Mouse (Mus musculus): Measurements from ENCODE around the gene Gmeb1. TPM values are rescaled to one million over a fixed set of nuclear protein-coding genes. Genes with fewer than 3 reads are reported as not detected.
A peak's percentile ranks its signal among the peaks of the same experiment; 100 is the strongest.
"Not testable (repeated sequence)": the region's sequence is repeated elsewhere in the genome, so short reads cannot be mapped to it uniquely, and the experiment has no call there.

The Gmeb1 gene
- polyA plus RNA-seq, 1 experiment from 2014 or later = 47.1 TPM

GRCm38 (mm10) chr4:132301486-132301885 lies 40.1 kb upstream of the Gmeb1 start:
- Histone ChIP-seq H3K36me3 (no peaks in the 10 kb centered on the region), H3K27me3 (no peaks in the 10 kb centered on the region), H3K4me3 (replicated peaks) (no peak overlapping the region), H3K9ac (replicated peaks) (no peak overlapping the region), H3K27ac (no peak overlapping the region), H3K9me3 (no peaks in the 10 kb centered on the region), H3K4me2 (no peak overlapping the region), H3K4me1 (replicated peaks) (peaks cover 8% of the 10 kb centered on the region)
- no peak for ATAC-seq (ENCODE audit: insufficient number of reproducible peaks, insufficient read depth, low FRiP score, low TSS enrichment, low read depth)
- WGBS = 82% methylated on average over 6 of the region's 6 CpGs

GRCm38 (mm10) chr4:132299849-132300248 lies 38.4 kb upstream of the Gmeb1 start:
- H3K27me3 ChIP-seq = no peaks in the 10 kb centered on the region
- no peak overlapping the region for H3K4me3 ChIP-seq (replicated peaks)
- H3K36me3 ChIP-seq = no peaks in the 10 kb centered on the region
- WGBS = 92% methylated on average over 1 of the region's 1 CpGs
- no peak for ATAC-seq (ENCODE audit: insufficient number of reproducible peaks, insufficient read depth, low FRiP score, low TSS enrichment, low read depth)
- H3K27ac ChIP-seq = no peak overlapping the region
- no peak overlapping the region for H3K9ac ChIP-seq (replicated peaks)
- H3K4me2 ChIP-seq = no peak overlapping the region
- no peaks in the 10 kb centered on the region for H3K9me3 ChIP-seq
- peaks cover 8% of the 10 kb centered on the region for H3K4me1 ChIP-seq (replicated peaks)

DNA sequence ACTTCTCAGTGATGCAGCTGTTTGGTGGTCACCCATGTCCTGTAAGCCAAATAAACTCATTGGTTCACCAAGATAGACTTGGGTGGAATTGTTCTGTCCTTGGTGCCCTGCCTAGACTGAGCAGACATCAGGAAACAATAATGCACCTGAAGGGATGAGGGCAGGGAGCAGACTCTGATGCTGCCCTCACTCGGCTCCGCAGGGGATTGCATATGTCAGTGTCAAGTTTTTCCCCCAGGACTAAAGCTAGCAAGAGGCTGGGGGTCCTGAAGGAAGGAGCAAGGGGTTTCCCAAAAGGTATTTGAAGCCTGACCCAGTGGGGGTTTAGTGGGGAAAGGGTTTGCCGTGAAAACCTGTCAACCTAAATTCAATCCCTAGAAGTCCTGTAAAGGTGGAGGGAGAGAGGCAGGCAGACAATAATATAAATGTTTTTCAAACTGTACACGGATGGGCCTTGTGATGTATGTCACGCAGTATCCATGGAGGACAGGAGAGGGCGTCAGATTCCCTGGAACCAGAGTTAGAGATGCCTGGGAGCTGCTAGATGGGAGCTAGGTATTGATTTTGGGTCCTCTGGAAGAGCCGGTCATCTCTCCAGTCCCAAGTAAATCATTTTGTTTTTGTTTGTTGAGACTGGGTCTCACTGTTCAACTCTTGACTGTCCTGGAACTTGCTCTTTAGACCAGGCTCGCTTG lies 34.4 kb upstream of the Gmeb1 start:
- Histone ChIP-seq H3K27ac (no peak overlapping the region), H3K36me3 (peaks cover 39% of the 10 kb centered on the region), H3K4me2 (no peak overlapping the region), H3K9ac (replicated peaks) (no peak overlapping the region), H3K9me3 (0 out of 2 replicates have a peak, but pooled peaks cover 4% of the 10 kb centered on the region), H3K4me1 (replicated peaks) (no peaks in the 10 kb centered on the region), H3K4me3 (replicated peaks) (no peak overlapping the region), H3K27me3 (no peaks in the 10 kb centered on the region)
- no peak for ATAC-seq (ENCODE audit: insufficient number of reproducible peaks, insufficient read depth, low FRiP score, low TSS enrichment, low read depth)
- 49% methylated on average over 8 of the region's 8 CpGs for WGBS

DNA sequence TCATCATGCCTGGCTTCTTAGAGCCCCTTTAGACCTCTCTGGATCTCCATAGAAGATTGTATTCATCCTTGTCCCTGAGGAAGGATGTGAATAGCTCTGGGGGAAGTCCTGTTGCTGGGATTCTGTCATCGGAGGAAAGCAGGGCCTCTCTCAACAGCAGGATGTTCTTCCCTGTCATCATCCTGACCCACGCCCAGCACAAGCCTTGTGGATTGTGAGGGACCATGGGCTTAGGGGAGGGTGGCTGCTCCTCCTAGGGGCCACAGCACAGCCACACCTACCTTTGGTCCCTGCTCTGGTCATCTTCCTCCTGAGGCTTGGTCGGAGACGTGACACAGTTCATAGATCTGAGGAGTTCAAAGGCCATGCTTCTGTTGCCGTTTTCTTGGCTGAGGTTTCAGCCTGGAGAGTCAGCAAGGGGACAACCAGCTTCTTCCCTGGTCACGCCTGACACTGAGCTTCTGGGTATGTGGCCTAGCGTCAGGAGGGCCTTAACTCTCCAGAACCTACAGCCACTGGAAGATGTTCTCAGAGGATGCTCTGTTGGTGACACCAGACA lies 32.4 kb upstream of the Gmeb1 start:
- Histone ChIP-seq H3K27ac (no peak overlapping the region), H3K9ac (replicated peaks) (no peak overlapping the region), H3K4me1 (replicated peaks) (no peaks in the 10 kb centered on the region), H3K4me2 (no peak overlapping the region), H3K36me3 (peaks cover 54% of the 10 kb centered on the region), H3K9me3 (0 out of 2 replicates have a peak, but pooled peaks cover 4% of the 10 kb centered on the region), H3K27me3 (no peaks in the 10 kb centered on the region), H3K4me3 (replicated peaks) (no peak overlapping the region)
- WGBS = 86% methylated on average over 7 of the region's 7 CpGs
- ATAC-seq (ENCODE audit: insufficient number of reproducible peaks, insufficient read depth, low FRiP score, low TSS enrichment, low read depth) = no peak

DNA sequence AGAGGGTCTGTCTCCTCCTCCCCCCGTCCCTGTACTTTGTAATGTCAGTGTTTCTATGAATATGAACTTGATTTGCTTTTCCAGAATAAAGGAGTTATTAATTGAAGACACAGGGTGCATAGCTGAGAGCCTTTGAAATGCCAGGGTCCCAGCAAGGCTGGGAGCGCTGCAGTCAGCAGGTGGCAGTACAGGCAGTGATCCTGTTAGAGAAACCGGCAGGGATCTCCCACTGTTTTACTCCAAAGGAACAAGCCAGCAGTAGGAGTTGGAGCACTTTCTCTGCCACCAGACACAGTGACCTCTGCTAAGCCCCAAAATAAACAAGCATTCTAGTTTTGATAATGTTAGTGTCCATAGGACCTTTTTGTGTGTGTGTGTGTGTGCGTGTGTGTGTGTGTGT lies 31.6 kb upstream of the Gmeb1 start:
- 46% methylated on average over 4 of the region's 4 CpGs for WGBS
- Histone ChIP-seq H3K36me3 (peaks cover 54% of the 10 kb centered on the region), H3K4me2 (no peak overlapping the region), H3K4me3 (replicated peaks) (no peak overlapping the region), H3K9me3 (0 out of 2 replicates have a peak, but pooled peaks cover 4% of the 10 kb centered on the region), H3K27me3 (no peaks in the 10 kb centered on the region), H3K4me1 (replicated peaks) (no peaks in the 10 kb centered on the region), H3K27ac (no peak overlapping the region), H3K9ac (replicated peaks) (no peak overlapping the region)
- ATAC-seq (ENCODE audit: insufficient number of reproducible peaks, insufficient read depth, low FRiP score, low TSS enrichment, low read depth) = no peak

GRCm38 (mm10) chr4:132291624-132292335 lies 30.4 kb upstream of the Gmeb1 start:
- no peak overlapping the region for H3K9ac ChIP-seq (replicated peaks)
- H3K27ac ChIP-seq = no peak overlapping the region
- 83% methylated on average over 12 of the region's 12 CpGs for WGBS
- H3K4me2 ChIP-seq = no peak overlapping the region
- peaks cover 59% of the 10 kb centered on the region for H3K36me3 ChIP-seq
- 0 out of 2 replicates have a peak, but pooled peaks cover 4% of the 10 kb centered on the region for H3K9me3 ChIP-seq
- no peaks in the 10 kb centered on the region for H3K27me3 ChIP-seq
- no peak overlapping the region for H3K4me3 ChIP-seq (replicated peaks)
- ATAC-seq (ENCODE audit: insufficient number of reproducible peaks, insufficient read depth, low FRiP score, low TSS enrichment, low read depth) = no peak
- H3K4me1 ChIP-seq (replicated peaks) = no peaks in the 10 kb centered on the region

GRCm38 (mm10) chr4:132291056-132291455 lies 29.7 kb upstream of the Gmeb1 start:
- WGBS = 92% methylated on average over 4 of the region's 4 CpGs
- H3K36me3 ChIP-seq = peaks cover 66% of the 10 kb centered on the region

GRCm38 (mm10) chr4:132288840-132289239 lies 27.4 kb upstream of the Gmeb1 start:
- not testable (repeated sequence) for H3K9me3 ChIP-seq; H3K27ac ChIP-seq; H3K4me3 ChIP-seq (replicated peaks); H3K4me2 ChIP-seq; H3K27me3 ChIP-seq; H3K9ac ChIP-seq (replicated peaks); H3K4me1 ChIP-seq (replicated peaks); ATAC-seq (ENCODE audit: insufficient number of reproducible peaks, insufficient read depth, low FRiP score, low TSS enrichment, low read depth)
- 70% methylated on average over 3 of the region's 5 CpGs for WGBS
- H3K36me3 ChIP-seq = peaks cover 75% of the 10 kb centered on the region

More at GRCm38 (mm10) chr4:132291056-132291455, 29.7 kb upstream of the Gmeb1 start:
- Histone ChIP-seq H3K27ac (no peak overlapping the region), H3K4me2 (no peak overlapping the region), H3K9ac (replicated peaks) (no peak overlapping the region), H3K4me3 (replicated peaks) (no peak overlapping the region), H3K4me1 (replicated peaks) (no peaks in the 10 kb centered on the region), H3K9me3 (0 out of 2 replicates have a peak, but pooled peaks cover 4% of the 10 kb centered on the region), H3K27me3 (no peaks in the 10 kb centered on the region)
- no peak for ATAC-seq (ENCODE audit: insufficient number of reproducible peaks, insufficient read depth, low FRiP score, low TSS enrichment, low read depth)

DNA sequence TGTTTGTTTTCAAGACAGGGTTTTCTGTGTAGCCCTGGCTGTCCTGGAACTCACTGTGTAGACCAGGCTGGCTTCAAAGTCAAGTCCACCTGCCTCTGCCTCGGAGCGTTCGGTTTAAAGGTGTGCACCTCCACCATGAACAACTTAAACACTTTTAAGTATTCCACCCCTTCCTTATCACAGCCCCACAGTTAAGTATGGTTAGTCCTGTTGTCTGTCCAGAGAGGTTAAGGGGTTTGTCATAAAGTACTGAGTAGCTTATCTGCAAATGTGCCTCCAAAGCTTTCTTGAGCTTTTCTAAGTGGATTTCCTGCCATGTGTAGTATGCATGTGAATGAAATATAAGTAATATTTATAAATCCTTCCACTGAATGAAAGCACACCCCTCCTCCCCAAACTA lies 14.5 kb upstream of the Gmeb1 start:
- Histone ChIP-seq H3K36me3 (peaks cover 10% of the 10 kb centered on the region), H3K4me1 (replicated peaks) (peaks cover 13% of the 10 kb centered on the region)

DNA sequence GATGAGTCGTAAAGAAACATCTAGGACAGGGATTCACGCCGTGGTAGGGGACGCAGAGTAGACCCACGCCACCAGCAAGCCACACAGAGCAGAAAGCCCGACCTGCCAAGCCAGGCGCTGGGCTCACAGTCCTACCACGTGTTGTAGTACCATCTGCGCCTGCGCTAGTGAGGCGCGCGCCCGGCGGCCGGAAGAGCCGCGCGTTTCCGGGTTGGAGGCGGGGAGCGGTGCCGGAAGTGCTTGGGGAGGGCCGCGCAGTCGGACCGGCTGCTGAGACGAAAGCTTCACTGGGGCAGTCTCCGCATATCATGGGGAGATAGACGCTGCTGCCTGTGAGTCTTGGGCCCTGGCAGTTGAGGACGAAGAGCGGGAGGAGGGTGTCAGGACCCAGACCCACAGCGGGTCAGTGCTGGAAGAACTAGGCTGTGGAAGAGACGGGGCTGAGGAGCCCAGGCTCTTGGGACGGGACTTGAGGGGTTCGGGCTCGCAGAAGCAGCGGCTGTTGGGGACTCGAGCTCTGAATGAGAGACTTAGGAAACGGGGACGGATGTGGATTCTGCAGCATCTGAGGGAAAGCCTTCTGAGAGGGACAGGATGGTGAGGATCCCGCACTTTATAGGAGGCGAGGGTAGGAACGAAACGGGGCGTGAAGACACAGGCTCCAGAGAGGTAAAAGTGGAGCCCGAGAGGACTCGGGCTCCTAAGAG lies 12.9 kb upstream of the Gmeb1 start, which contains the start of gene Taf12:
TSS of gene Taf12 (plus strand) at position 220 of the 707 bp plus-strand sequence.
- Histone ChIP-seq H3K9me3 (no peaks in the 10 kb centered on the region), H3K4me1 (replicated peaks) (peaks cover 13% of the 10 kb centered on the region), H3K36me3 (peaks cover 5% of the 10 kb centered on the region; the same call in 1 of the 2 replicates), H3K4me3 (replicated peaks) (peak within 1 kb of the TSS; percentile 59), H3K4me2 (peak within 1 kb of the TSS; percentile 81), H3K27me3 (no peaks in the 10 kb centered on the region), H3K9ac (replicated peaks) (peak within 1 kb of the TSS; percentile 80), H3K27ac (peak within 1 kb of the TSS; percentile 84)
- WGBS = under 1% methylated on average over 48 of the region's 48 CpGs
- peak; percentile 64 for ATAC-seq (ENCODE audit: insufficient number of reproducible peaks, insufficient read depth, low FRiP score, low TSS enrichment, low read depth)

More for the DNA sequence above, 14.5 kb upstream of the Gmeb1 start:
- Histone ChIP-seq H3K27me3 (no peaks in the 10 kb centered on the region), H3K27ac (no peak overlapping the region), H3K4me2 (peak overlapping the region; percentile 1; the same call in 1 of the 2 replicates), H3K9me3 (no peaks in the 10 kb centered on the region), H3K9ac (replicated peaks) (no peak overlapping the region), H3K4me3 (replicated peaks) (no peak overlapping the region)
- ATAC-seq (ENCODE audit: insufficient number of reproducible peaks, insufficient read depth, low FRiP score, low TSS enrichment, low read depth) = no peak
- 93% methylated on average over 3 of the region's 3 CpGs for WGBS

All from limb, embryonic 12.5 days (tissue).